13 mouse cellular contexts compared by ENCODE assay signal in the genomic region with DNA sequence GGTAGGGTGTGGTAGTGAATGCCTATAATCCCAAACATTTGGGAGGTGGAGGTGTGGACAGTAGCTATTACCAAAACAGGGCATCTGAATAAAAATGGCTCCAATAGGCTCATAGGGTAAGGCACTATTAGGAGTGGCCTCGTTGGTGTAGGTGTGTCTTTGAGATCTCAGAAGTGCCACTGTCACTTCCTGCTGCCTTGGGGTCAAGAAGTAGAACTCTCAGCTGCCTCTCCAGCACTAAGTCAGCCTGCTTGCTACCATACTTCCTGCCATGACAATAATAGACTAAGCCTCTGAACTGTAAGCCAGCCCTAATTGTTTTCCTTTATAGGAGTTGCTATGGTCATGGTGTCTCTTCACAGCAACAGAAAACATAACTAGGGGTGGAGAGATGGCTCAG. TPM values are rescaled to one million over a fixed set of nuclear protein-coding genes. Genes with fewer than 3 reads are reported as not detected.
DNase-seq lines count a peak whose midpoint lies in the region; ATAC-seq and TF ChIP-seq lines count a peak whose summit lies in the region.
"Had no signal": no experiment of that assay in that cellular context is flagged by ENCODE, and none has a peak within 500 bp of the region (broad histone marks: within the 10 kb centered on the region; RNA-seq: fewer than 3 reads in every experiment).

No protein-coding gene starts in this region.

- peak; percentile 9 for ATAC-seq in granulocyte monocyte progenitor cell, adult 5-6 weeks (replicated peaks; ENCODE audit: poor library complexity, severe bottlenecking)
- 0 out of 2 replicates have a peak, but pooled peaks have one; percentile 29 for ATAC-seq in stomach, postnatal 0 days (ENCODE audit: low FRiP score, low TSS enrichment)
- ATAC-seq: forebrain, embryonic 14.5 days had no signal

- H3K4me3 ChIP-seq in stomach, postnatal 0 days (ENCODE audit: low read depth, low read length) = no peak overlapping the region
- H3K4me3 ChIP-seq: embryonic facial prominence, embryonic 15.5 days; heart, adult 2 months had no signal

- no peaks in the 10 kb centered on the region for H3K36me3 ChIP-seq in stomach, postnatal 0 days (ENCODE audit: control insufficient read depth, insufficient read depth, low read length)

- 72% methylated on average over 1 of the region's 1 CpGs for WGBS in stomach, postnatal 0 days

- H3K4me2 ChIP-seq in stomach, postnatal 0 days (replicated peaks; ENCODE audit: low read depth) = no peak overlapping the region
- H3K4me2 ChIP-seq: embryonic facial prominence, embryonic 15.5 days had no signal

- TF ChIP-seq CTCF in stomach, postnatal 0 days (IDR thresholded peaks at IDR 0.05; ENCODE audit: low read depth) = no peak

- no peak overlapping the region for H3K27ac ChIP-seq in stomach, postnatal 0 days (replicated peaks)
- H3K27ac ChIP-seq: embryonic facial prominence, embryonic 15.5 days; heart, adult 2 months had no signal

- H3K9me3 ChIP-seq in stomach, postnatal 0 days (ENCODE audit: control insufficient read depth, low read length) = no peaks in the 10 kb centered on the region
- H3K9me3 ChIP-seq: embryonic facial prominence, embryonic 15.5 days had no signal

- no peaks in the 10 kb centered on the region for H3K27me3 ChIP-seq in stomach, postnatal 0 days (ENCODE audit: control insufficient read depth, insufficient read depth, low read length)
- H3K27me3 ChIP-seq: embryonic facial prominence, embryonic 15.5 days had no signal

- no peaks in the 10 kb centered on the region for H3K4me1 ChIP-seq in stomach, postnatal 0 days (replicated peaks; ENCODE audit: control insufficient read depth, insufficient read depth)
- H3K4me1 ChIP-seq: embryonic facial prominence, embryonic 15.5 days had no signal

- no peak for TF ChIP-seq EP300 in stomach, postnatal 0 days (optimal IDR thresholded peaks at IDR 0.05)

- DNase-seq in spleen, postnatal 36 days (ENCODE audit: low spot score in 2 of 2) = peak; percentile 36 to 39
- no peak for DNase-seq in spleen, postnatal 14 days (ENCODE audit: low spot score in 2 of 2)
- DNase-seq in CD8-positive naive resting alpha-beta T cell, adult 2 months (ENCODE audit: low read depth in 2 of 2, low spot score in 2 of 2) = peak; percentile 2 to 4
- DNase-seq in stomach, postnatal 0 days (ENCODE audit: low spot score) = no peak
- no peak for DNase-seq in cerebellum, adult 11-12 months
- DNase-seq in left cerebral cortex, adult 18-20 months (ENCODE audit: low spot score in 2 of 2) = no peak
- DNase-seq: heart, adult 2 months; heart, postnatal 36 days; kidney, postnatal 14 days; lung, adult 18-20 months had no signal

- no peak overlapping the region for H3K9ac ChIP-seq in stomach, postnatal 0 days (ENCODE audit: low read length)
- H3K9ac ChIP-seq: embryonic facial prominence, embryonic 15.5 days had no signal

RNA-seq across cellular contexts. Expression of a gene that starts 7.7 kb away (rescaled TPM):
- 19.7 and 27.5 TPM in 2 replicates for total RNA-seq in granulocyte monocyte progenitor cell, adult 5-6 weeks (2014; fragmentation: Nextera tagmentation)
- total RNA-seq in granulocyte monocyte progenitor cell, adult 5-6 weeks (2017) = 18.4 and 30.3 TPM in 2 replicates
- 20.8 and 23.6 TPM in 2 replicates for polyA plus RNA-seq in stomach, postnatal 0 days (2015; fragmentation: Nextera tagmentation; extraction: Ambion mirVana)
- 10 to 100 TPM; 32.7 to 36.4 TPM for total RNA-seq in left cerebral cortex, adult 18-20 months (2021)

RNA-seq across cellular contexts. Expression of a gene that starts 8.2 kb away (rescaled TPM):
- total RNA-seq in granulocyte monocyte progenitor cell, adult 5-6 weeks (2014; fragmentation: Nextera tagmentation) = 194 and 247 TPM in 2 replicates
- 262 and 322 TPM in 2 replicates for total RNA-seq in granulocyte monocyte progenitor cell, adult 5-6 weeks (2017)
- polyA plus RNA-seq in stomach, postnatal 0 days (2015; fragmentation: Nextera tagmentation; extraction: Ambion mirVana) = 98.9 and 99.4 TPM in 2 replicates
- total RNA-seq in left cerebral cortex, adult 18-20 months (2021) = 10 to 100 TPM; 29.2 to 40.3 TPM

RNA-seq across cellular contexts. Expression of a gene that starts 37.7 kb away (rescaled TPM):
- 12.2 and 13.9 TPM in 2 replicates for total RNA-seq in granulocyte monocyte progenitor cell, adult 5-6 weeks (2014; fragmentation: Nextera tagmentation)
- 2.4 TPM in 2 replicates for total RNA-seq in granulocyte monocyte progenitor cell, adult 5-6 weeks (2017)
- 28.1 and 30.4 TPM in 2 replicates for polyA plus RNA-seq in stomach, postnatal 0 days (2015; fragmentation: Nextera tagmentation; extraction: Ambion mirVana)
- 10 to 100 TPM in 1 of 2 experiments, 1 to 10 TPM in 1; 9.1 to 10.5 TPM for total RNA-seq in left cerebral cortex, adult 18-20 months (2021)

Comparison
In these comparisons a context has a peak if more than half of its experiments do, and no peak if none do; other contexts are left out.
1. DNase-seq: peak in spleen, postnatal 36 days (2 of 2) and CD8-positive naive resting alpha-beta T cell, adult 2 months (2 of 2); none in spleen, postnatal 14 days (0 of 2), stomach, postnatal 0 days (single experiment), cerebellum, adult 11-12 months (single experiment) and left cerebral cortex, adult 18-20 months (0 of 2).
2. RNA of a gene that starts 8.2 kb away (total RNA-seq): 194 to 322 TPM in granulocyte monocyte progenitor cell, adult 5-6 weeks; 29.2 to 40.3 TPM in left cerebral cortex, adult 18-20 months; every median in the first group is over 4 times any median in the second.